Mouse (Mus musculus) lung, postnatal 10 days (tissue): Measurements from ENCODE around the gene Smim15.

Experiments
- DNase-seq: peaks from one replicate; pipeline ENCODE4 v3.0.0; 2021

Smim15 gene

GRCm38 (mm10) chr13:108044222-108044941 is at the start of gene Smim15:
Smim15 (plus strand) TSS chr13:108044446.
- peak; percentile 95 for DNase-seq

- DNase-seq, result no peak
Measured at GRCm38 (mm10) chr13:107995211-107995610, 49.0 kb upstream of the Smim15 start.

- DNase-seq, result no peak
Measured at GRCm38 (mm10) chr13:107996301-107996700, 47.9 kb upstream of the Smim15 start.

GRCm38 (mm10) chr13:108007861-108008260 is 36.4 kb upstream of the Smim15 start:
- DNase-seq, result no peak

- DNase-seq, result no peak
Measured at GRCm38 (mm10) chr13:108013110-108013509, 31.1 kb upstream of the Smim15 start.

GRCm38 (mm10) chr13:108013839-108014238 is 30.4 kb upstream of the Smim15 start:
- DNase-seq, result no peak

- DNase-seq, result no peak
Measured at GRCm38 (mm10) chr13:108015166-108015565, 29.1 kb upstream of the Smim15 start.

GRCm38 (mm10) chr13:108017349-108017748 is 26.9 kb upstream of the Smim15 start:
- no peak for DNase-seq

- DNase-seq, result no peak
Measured at GRCm38 (mm10) chr13:108025802-108026201, 18.4 kb upstream of the Smim15 start.

- DNase-seq, result no peak
Measured at GRCm38 (mm10) chr13:108032789-108033188, 11.5 kb upstream of the Smim15 start.

- no peak for DNase-seq
Measured at GRCm38 (mm10) chr13:108039375-108039774, 4.9 kb upstream of the Smim15 start.

- DNase-seq, result no peak
Measured at GRCm38 (mm10) chr13:108039902-108040301, 4.3 kb upstream of the Smim15 start.

GRCm38 (mm10) chr13:108040451-108040850 is 3.8 kb upstream of the Smim15 start:
- DNase-seq, result no peak

GRCm38 (mm10) chr13:108041358-108041757 is 2.9 kb upstream of the Smim15 start:
- DNase-seq, result peak; percentile 79

GRCm38 (mm10) chr13:108043431-108044221 is 620 bp upstream of the Smim15 start:
- peak; percentile 59 for DNase-seq

- no peak for DNase-seq
Measured at GRCm38 (mm10) chr13:108045646-108046045, 1.4 kb downstream of the Smim15 start.

- no peak for DNase-seq
Measured at GRCm38 (mm10) chr13:108046071-108046470, 1.8 kb downstream of the Smim15 start.

- DNase-seq, result no peak
Measured at GRCm38 (mm10) chr13:108046891-108047290, 2.6 kb downstream of the Smim15 start.

- no peak for DNase-seq
Measured at GRCm38 (mm10) chr13:108047364-108047763, 3.1 kb downstream of the Smim15 start.

GRCm38 (mm10) chr13:108056896-108057295 is 12.7 kb downstream of the Smim15 start:
- DNase-seq, result peak; percentile 48

- no peak for DNase-seq
Measured at GRCm38 (mm10) chr13:108060286-108060885, 16.1 kb downstream of the Smim15 start.

GRCm38 (mm10) chr13:108060936-108061578 is 16.8 kb downstream of the Smim15 start:
- peak; percentile 51 for DNase-seq

- DNase-seq, result no peak
Measured at GRCm38 (mm10) chr13:108062900-108063299, 18.7 kb downstream of the Smim15 start.
